Mouse (Mus musculus): ENCODE data around the gene Kalrn. TPM values are rescaled to one million over a fixed set of nuclear protein-coding genes. Genes with fewer than 3 reads are reported as not detected.

Gene Kalrn
- total RNA-seq, 4 experiments from 2014 or later: 25.1 to 32.5 (median 29.6) TPM

DNA sequence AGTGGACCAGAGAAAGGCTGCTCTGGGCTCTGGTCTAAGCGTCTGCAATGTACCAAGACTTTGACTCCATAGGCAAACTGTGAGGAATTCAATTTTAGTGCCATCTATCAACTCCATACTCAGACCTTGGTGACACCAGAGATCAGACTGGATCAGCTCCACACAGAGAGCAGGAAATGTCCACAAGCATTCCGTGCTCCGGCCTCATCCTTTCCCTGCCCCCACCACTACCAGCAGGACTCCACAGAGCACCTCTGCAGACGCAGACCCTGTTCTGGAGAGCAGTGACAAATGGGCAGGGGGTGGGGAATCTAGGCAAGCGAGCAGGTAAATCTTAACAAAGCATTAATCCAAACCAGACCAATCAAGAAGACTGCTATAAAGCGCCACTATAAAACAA, 15.4 kb downstream of the Kalrn start:
- no peak for DNase-seq (ENCODE audit: low spot score)

DNA sequence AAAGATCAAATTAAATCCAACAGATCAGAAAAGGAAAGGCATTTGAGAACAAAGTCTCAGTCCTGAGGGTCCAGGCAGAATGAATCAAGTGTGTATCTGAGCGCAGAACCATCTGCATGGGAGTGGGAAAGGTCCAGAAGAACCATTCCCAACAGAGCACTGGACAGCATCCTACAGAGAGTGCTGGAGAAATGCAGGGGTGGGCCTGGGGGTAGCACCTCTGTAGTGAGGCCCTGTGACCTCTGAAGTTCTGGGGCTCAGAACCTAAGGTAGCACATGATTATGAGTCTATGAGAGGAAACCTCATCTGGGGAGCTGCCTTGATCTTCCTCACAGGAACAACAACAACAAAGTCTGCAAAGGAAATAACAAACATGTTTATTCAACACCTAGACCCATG, 20.6 kb downstream of the Kalrn start:
- no peak for DNase-seq (ENCODE audit: low spot score)

DNA sequence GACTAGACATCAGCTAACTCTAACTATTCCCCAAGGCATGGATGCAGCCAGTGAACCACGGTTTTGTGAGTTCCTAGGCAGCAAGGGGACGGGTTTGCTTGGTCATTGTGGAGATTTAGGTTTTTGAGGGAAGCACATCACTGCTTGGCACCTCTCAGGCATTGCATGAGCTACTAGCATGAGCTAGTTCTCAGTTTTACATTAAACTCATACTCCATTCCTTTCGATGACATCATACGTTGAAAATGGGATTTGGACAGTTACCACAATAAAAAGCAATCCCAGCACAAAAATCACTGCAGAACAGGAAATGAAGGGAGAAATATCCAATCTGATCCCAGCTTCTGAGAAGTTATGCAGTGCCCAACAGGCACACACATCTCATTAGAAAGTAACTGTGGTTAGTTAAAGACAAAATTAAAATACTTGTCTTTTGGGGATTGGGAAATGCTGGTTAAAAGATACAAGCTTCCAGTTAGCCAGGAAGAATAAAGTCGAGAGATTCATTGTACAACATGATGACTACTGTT, 23.8 kb downstream of the Kalrn start:
- DNase-seq (ENCODE audit: low spot score): no peak

DNA sequence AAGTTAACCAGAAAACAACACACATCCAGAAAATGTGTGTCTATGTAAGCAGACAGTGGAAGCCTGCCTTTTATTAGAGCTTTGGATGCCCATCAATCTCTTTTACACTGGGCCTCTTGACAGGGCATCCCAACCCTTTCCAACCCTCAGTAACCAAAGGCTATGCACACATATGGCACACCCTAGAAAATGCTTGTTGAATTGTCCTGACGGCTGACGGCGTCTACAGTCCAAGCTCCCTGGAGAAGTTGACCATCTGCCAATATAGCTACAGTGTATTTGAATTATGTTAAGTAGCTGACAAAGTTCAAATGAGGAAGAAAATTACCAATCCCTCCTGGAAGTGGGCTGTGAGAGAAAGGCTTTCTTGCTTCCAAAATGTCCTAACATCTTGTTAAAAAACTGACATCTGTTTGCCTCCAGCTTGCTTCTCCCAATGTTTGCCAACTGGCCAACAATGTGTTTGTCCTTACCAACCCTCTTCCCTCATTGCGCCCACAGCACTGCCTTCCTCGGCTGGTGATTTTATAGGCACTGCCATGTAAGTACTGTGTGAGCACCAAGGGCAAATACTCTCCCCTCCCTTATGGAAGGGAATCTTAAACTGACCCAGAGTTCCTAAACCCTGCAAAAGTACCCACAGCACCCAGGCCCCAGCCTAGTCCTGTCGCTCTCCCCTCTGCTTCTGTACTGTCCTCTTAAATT, 26.4 kb downstream of the Kalrn start:
- no peak for DNase-seq (ENCODE audit: low spot score)

DNA sequence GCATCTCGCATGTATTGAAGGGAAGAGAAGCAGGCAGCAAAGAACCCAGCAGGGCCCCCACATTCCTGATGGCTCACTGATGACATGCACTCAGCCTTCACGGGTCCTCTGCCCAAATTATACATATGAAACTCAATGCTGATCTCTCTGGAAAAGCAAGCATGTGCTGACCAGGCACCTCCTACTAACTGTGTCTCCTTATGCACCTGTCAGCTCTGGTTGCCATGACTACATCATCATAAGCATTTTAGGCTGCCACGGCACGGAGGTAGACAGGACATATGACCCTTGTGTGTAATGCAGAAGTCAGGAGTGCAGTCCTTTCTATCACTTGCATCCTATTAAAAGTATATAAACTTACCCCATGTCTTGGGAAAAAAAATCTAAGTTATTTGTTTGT, 29.6 kb downstream of the Kalrn start:
- no peak for DNase-seq (ENCODE audit: low spot score)

DNA sequence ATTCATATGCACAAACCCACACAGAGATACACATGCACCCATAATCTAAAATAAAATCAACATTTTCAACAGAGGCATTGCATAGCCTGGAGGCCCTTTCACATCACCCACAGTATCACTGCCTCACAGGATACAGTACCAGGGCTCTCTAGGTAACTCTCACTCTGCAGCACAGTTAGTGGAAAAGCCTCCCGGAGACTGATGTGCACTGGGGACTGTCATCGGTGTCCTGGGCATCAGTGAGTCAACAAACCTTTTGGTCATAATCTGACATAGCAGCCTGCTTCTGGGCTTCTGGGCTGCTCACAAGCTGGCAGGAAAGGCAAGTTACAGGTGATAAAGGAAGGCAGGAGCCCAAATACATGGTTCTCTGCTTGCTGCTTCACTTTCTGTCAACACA, 31.0 kb downstream of the Kalrn start:
- no peak for DNase-seq (ENCODE audit: low spot score)

DNA sequence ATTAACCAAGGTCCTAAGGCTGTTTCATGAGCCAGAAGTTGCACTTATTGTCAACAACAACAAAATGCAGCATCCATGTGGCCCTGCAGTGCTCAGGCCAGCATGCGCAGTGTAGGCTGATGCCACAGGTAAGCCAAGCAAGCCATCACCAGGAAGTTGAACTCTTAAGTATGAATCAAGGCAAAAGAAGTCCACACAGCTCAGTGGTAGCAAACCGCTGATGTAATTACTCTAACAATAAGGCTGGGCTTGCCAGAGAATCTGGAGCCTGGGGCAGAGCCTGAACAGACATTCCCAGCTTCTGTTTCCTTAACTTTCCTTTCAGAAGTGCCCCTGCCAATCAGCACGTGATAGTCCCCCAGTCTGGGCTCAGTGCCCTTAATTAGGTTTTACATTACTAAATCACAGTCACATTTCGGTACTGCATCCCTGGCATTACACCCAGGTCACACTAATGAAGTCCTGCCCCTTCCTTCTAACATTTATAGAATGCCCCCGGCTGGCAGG, 34.6 kb downstream of the Kalrn start:
- no peak for DNase-seq (ENCODE audit: low spot score)

DNA sequence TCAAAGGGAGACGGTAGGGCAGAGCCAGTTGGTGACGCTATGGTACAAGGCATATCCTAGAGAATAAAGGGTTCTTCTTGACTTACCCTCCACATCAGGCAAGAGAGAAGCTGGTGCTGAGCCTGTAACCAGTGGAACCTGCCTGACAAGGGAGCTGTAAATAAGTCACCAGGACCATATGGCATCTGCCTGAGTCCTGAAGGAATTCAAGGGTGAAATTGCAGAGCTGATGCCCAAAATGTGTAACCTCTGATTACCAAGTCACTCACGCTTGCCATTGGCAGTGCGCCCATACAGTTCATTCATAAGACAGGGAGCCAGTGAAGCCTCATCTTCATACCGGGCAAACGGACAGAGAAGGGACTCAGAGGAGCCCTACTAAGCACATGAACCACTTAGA, 37.0 kb downstream of the Kalrn start:
- DNase-seq (ENCODE audit: low spot score): no peak

DNA sequence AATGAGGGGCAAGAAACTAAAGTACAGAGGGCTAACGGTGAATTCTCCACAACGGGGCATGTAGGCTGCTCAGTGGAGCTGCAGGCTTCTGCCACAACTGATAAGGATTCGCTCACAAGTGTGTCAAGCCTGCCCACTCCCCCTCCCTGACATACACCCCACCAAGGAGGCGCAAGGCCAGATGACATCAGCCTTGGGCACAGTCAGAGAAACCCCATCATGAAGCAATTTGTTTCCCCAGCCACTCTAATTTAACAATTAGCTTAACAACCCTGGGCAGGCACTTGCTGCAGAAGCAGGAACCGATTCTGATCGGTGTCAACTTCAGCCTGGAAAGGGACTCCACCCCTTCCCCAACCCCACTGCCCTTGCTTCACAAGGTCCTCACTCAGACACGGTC, 38.2 kb downstream of the Kalrn start:
- DNase-seq (ENCODE audit: low spot score): no peak

DNA sequence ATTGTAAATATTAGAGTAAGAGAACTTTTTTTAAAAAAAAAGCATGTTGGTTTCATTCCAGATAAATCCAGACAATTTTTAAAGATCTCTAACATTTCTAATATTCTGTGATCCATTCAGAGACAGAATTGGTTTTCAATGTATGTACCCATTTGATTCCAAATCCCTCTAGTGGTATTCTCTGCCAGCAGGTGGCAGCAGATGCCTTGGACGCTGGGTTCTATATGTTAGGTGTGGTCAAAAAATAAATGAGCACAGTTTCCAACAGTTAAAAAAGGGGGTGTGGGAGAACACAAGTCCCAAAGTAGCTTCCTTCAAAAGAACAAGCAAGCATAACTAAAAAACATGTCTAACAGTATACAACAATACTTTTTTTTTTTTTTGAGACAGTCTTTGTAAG, 41.8 kb downstream of the Kalrn start:
- DNase-seq (ENCODE audit: low spot score): peak; percentile 50

DNA sequence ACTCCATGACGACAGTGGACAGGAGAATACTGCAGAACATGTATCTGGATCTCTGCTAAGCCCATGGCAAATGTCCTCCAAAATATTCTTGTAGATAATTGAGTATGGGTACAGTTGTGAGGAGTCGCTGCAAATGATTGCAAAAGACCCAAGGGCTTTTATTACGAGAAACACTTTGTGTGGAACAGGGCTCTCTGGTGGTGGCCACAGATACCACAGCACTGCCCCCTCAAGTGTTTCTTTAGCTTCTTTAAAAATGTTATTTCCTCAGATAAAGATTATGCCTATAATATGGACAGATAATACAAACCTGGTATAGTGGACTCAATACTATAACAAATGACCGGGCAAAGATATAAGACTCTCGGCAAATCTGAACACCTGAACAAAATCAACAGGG, 43.3 kb downstream of the Kalrn start:
- no peak for DNase-seq (ENCODE audit: low spot score)

DNA sequence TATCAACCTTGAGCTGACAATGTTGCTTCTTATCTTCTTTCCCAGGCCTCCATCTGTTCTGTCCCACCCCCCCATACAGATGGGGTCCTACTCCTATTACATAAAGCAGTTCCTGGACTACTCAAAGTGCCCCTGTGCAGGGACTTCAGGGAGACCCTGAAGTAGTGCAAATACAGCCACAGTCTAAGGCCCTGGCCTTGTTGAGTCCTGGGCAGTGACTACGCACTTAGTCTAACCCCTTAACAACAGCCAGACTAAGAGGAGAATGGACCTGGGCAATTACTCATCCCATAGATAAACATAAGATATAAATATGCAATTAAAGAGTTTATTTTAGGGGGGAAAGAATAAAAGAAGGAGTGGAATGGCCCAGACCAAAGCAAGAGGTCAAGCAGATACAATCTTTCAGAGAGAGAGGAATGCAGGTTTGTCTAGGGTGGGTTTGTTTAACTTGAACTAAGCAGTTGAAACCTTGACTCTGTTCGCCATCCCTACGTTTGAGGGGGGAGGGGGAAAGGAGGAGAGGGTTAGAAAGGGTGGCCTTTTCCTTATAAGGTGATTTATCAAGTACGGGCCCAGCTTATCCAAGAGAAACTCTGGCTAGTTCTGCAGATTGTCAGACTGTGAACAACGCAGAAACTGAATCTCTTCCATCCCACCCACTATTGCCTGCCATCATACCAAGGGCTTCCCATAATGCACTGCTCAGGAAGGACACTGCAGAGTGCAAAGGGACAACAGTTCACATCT, 44.9 kb downstream of the Kalrn start:
- DNase-seq (ENCODE audit: low spot score): no peak

DNA sequence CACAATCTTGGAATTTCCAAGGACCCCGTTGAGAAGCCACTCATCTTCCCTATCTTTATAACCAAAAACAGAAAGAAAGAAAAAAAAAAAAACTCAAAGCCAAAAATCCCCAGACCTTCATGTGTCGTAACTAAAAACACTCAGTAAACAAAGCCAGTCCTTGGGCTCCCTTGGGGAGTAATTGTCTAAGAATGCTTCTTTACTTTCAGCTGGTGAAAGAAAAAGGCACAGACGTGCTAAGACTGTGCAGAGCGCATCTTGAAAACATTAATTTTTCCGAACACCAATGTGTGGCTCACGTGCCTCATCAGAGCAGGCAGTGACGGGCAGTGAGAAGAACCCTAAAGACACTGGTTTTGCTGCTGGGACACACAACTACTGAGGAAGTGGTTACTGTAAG, 47.0 kb downstream of the Kalrn start:
- no peak for DNase-seq (ENCODE audit: low spot score)

DNA sequence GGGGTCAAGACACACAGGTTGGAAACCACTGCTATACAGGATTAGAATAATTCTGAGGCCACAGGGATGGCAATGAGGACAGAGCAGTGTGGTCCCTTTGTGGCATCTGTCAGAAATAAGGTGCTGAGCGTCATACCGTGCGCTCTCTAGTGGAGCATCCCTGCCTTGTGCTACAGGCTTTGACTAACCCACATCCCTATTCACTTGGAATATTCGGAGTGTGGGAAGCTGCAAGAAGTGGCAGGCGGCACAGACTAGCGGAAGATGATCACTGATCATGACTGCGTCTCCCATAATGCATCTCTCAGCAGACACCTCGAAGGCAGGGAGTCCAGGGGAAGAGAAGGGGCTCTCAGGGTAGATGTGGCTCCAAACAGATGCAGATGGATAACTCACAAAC, 47.5 kb downstream of the Kalrn start:
- DNase-seq (ENCODE audit: low spot score): no peak

DNA sequence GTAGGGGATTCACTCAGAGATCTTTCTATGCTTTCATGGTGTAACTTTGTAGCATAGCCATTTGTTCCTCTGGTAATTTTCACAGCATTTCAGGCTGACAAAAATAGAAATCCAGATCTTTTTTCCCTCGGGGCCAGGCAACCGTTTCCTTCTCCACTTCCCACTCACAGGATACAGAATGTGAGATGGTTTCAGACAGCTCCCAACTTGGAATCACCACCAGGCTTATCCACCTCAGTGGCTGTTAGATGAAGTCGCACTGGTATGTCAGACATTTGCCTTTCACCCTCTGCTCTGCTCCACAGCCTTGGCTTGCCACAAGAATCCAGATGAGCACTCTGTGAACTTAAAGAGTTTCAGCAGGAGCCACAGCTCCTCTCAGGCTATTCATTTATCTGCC, 48.1 kb downstream of the Kalrn start:
- DNase-seq (ENCODE audit: low spot score): peak; percentile 13

DNA sequence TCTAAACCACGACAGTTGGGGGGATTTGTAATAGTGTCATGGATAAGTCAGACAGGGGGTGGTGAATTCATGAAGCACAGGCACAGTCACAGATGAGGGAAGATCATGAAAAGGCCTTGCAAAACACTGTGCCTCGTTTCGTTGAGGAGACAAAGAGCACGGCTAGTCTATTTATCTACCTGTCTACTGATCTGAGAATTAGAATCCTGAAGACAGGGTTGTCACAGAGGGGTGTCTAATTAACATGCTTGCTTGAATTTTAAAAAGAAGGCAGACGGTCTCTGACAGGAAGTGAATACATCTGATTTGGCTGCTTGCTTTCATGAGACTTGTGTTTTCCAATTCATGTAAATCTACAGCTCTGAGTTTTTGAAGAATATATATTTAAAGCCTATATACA, 52.3 kb downstream of the Kalrn start:
- no peak for DNase-seq (ENCODE audit: low spot score)

DNA sequence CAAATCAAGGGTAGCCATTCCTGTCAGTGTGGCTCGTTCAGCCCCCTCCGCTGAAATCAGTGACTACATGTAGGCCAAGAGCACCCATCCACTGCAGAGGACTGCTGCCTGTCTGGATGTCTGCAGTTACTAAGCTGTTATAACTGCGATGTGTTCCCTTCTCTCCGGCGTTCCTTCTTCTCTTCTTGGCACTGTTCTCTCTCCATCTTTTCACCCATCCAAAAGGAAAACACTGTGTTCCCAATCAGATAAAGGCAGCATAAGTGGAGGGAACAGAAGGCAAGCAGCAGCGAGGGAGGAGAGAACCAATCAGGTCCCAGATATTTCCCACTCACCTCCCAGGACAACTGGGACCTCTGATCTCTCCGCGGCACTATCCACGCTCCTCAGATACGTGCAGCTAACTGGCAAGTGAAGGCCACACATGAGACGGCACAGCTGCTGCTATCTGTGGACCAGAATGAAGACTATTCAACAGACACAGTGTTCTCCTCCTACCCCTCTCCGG, 56.4 kb downstream of the Kalrn start:
- no peak for DNase-seq (ENCODE audit: low spot score)

DNA sequence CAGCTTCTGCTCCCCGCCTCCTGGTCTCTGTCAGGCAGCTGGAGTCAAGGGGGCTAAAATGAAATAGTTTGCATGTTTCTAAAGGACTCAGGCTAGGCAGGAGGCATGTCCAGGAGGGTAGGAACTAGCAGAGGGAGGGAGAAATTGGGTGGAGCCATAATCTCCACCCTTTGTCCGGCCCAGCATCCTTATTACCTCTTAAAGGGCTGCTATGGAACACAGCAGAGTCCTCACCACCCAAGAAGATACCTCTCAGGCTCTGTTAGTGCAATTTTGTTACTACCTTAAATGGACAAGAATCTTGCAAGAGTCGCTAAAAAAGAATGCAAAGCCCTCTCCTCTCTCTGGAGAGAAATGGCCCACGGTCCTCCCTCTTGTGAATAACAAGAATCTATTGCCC, 57.8 kb downstream of the Kalrn start:
- DNase-seq (ENCODE audit: low spot score): no peak

DNA sequence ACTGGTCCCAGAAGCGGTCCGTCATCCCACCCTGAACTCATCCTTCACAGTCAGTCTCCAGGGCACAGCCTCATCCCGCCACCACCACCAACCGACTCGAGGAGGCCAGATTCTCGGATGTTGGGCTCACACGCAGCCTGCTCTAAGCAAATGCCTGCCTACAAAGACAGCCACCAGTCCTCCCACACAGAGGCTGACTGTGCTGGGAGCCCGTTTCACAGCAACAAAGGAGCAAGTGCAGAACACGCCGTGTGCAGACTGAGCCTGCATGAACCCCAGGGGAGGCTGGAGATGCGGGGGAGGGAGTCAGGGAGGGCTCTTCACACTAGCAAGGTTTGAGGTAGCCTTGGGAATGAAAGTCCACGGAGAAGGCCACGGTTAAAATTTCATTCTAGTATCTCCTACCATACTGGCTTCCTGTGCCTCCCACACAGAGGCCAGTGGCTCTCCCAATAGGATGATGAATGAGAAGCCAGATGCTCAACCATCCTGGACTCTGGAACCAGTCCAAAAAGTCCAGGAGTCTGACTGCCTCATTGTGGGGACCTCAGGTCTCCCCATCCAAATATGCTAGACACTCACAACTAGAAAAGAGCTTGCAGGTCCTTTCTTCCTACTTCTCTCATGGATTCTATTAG, 59.3 kb downstream of the Kalrn start:
- DNase-seq (ENCODE audit: low spot score): peak; percentile 33

DNA sequence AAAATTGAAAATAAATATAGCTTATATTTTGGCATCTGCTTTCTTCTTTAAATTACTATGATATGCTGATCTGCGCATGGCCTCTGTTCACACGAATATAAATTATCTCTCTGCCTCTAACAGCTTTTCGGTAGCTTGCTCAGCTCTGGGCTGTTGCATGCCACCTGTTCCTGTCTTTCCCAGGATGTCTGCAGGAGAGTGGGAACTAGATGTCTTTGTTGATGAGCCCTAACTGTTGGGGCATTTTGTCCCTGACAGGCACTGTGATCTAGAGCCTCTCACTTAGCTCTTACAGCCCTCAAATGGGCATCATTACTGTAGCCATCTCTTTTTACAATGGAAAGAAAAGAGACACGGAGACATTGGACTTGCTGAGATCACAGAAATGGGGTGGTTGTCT, 61.0 kb downstream of the Kalrn start:
- DNase-seq (ENCODE audit: low spot score): no peak

DNA sequence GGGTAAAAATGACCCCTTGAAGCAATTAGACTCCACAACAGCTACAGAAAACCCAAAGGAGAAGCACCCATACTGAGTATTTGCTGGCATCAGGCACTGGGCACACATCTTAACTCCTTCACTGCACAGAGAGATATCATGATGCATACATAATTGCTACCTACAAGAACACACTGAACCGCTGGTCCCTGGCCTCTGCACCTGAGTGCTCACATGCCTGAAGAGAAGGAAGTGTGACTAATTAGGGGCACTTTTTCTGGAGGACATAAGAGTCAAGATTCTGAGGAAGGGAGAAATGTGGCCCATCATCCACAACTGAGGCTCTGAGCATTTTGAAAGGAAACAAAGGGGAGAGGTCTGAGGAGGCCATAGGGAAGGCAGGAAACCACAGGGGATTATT, 65.2 kb downstream of the Kalrn start:
- DNase-seq (ENCODE audit: low spot score): no peak

DNA sequence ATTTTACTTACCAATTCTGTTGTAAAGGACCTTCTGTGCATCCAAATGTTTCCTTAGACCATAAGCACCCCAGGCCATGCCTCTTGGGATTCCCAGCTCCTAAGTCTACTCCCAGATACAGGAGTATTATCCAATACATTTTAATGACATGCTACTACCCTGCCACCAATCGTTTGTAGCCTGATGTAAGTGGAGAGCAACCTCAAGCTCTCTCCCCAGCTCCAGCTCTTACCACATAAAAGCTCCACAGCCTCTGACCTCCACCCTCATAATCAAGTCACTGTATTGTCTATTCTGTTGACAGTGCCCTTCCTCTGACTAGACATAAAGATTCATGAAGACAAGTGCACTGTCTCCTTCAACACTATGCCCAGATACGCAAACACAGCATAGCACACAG, 67.3 kb downstream of the Kalrn start:
- DNase-seq (ENCODE audit: low spot score): no peak
